In genomic region chr8:88417307-88418095, GRCm38 (mm10) we compare ENCODE assay signal across 10 mouse cellular contexts. TPM values are rescaled to one million over a fixed set of nuclear protein-coding genes. Genes with fewer than 3 reads are reported as not detected.
DNase-seq lines count a peak whose midpoint lies in the region; ATAC-seq lines count a peak whose summit lies in the region.
"Had no signal": no experiment of that assay in that cellular context is flagged by ENCODE, and none has a peak within 500 bp of the region (broad histone marks: within the 10 kb centered on the region; RNA-seq: fewer than 3 reads in every experiment).

No protein-coding gene starts in this region.

- ATAC-seq in neural tube, embryonic 11.5 days (ENCODE audit: insufficient read depth, low FRiP score, low TSS enrichment) = no peak
- ATAC-seq in frontal cortex, adult (ENCODE audit: low TSS enrichment) = peak; percentile 98
- ATAC-seq in liver, embryonic 11.5 days (replicated peaks; ENCODE audit: low FRiP score) = no peak
- ATAC-seq in inflammation-experienced regulatory T-cells, adult 6 months = no peak

- no peaks in the 10 kb centered on the region for H3K9me3 ChIP-seq in neural tube, embryonic 11.5 days (ENCODE audit: control insufficient read depth, low read length)
- H3K9me3 ChIP-seq in liver, embryonic 11.5 days (ENCODE audit: control insufficient read depth, low read length) = no peaks in the 10 kb centered on the region
- H3K9me3 ChIP-seq: stomach, embryonic 15.5 days had no signal

- no peaks in the 10 kb centered on the region for H3K27me3 ChIP-seq in neural tube, embryonic 11.5 days (ENCODE audit: control insufficient read depth, insufficient read depth, low read length)
- no peaks in the 10 kb centered on the region for H3K27me3 ChIP-seq in liver, embryonic 11.5 days (replicated peaks; ENCODE audit: control insufficient read depth, insufficient read depth, low read length)
- H3K27me3 ChIP-seq: stomach, embryonic 15.5 days had no signal

- H3K4me2 ChIP-seq in neural tube, embryonic 11.5 days (ENCODE audit: low read depth) = no peak overlapping the region
- no peak overlapping the region for H3K4me2 ChIP-seq in liver, embryonic 11.5 days
- H3K4me2 ChIP-seq: stomach, embryonic 15.5 days had no signal

- no peak overlapping the region for H3K9ac ChIP-seq in neural tube, embryonic 11.5 days (ENCODE audit: low read length)
- H3K9ac ChIP-seq in liver, embryonic 11.5 days (ENCODE audit: low read depth, low read length) = no peak overlapping the region
- H3K9ac ChIP-seq: stomach, embryonic 15.5 days had no signal

- H3K4me1 ChIP-seq in neural tube, embryonic 11.5 days (ENCODE audit: control insufficient read depth, insufficient read depth, low read length) = no peaks in the 10 kb centered on the region
- H3K4me1 ChIP-seq in liver, embryonic 11.5 days (replicated peaks; ENCODE audit: control insufficient read depth, insufficient read depth, low read length) = no peaks in the 10 kb centered on the region
- H3K4me1 ChIP-seq: stomach, embryonic 15.5 days had no signal

- H3K27ac ChIP-seq in neural tube, embryonic 11.5 days (ENCODE audit: low read depth, low read length) = no peak overlapping the region
- no peak overlapping the region for H3K27ac ChIP-seq in liver, embryonic 11.5 days (ENCODE audit: low read depth, low read length)
- H3K27ac ChIP-seq: stomach, embryonic 15.5 days had no signal

- DNase-seq in neural tube, embryonic 11.5 days (ENCODE audit: low spot score) = peak; percentile 18
- DNase-seq in neural tube, embryonic 10.5 days (ENCODE audit: extremely low spot score, low spot score) = no peak
- peak; percentile 15 to 79 for DNase-seq in left cerebral cortex, adult 8-10 months (ENCODE audit: low spot score in 2 of 2)
- DNase-seq in liver, embryonic 11.5 days (ENCODE audit: low spot score) = no peak
- no peak for DNase-seq in lung, adult 18-20 months
- DNase-seq in testis, postnatal 10 days (ENCODE audit: low spot score) = no peak
- DNase-seq: adrenal gland, postnatal 14 days had no signal

- no peak overlapping the region for H3K4me3 ChIP-seq in neural tube, embryonic 11.5 days (ENCODE audit: low read depth, low read length)
- no peak overlapping the region for H3K4me3 ChIP-seq in liver, embryonic 11.5 days (ENCODE audit: low read depth, low read length)
- H3K4me3 ChIP-seq: stomach, embryonic 15.5 days had no signal

- 43% methylated on average over 13 of the region's 13 CpGs for WGBS in neural tube, embryonic 11.5 days
- WGBS in liver, embryonic 11.5 days = 77% methylated on average over 13 of the region's 13 CpGs

- no peaks in the 10 kb centered on the region for H3K36me3 ChIP-seq in neural tube, embryonic 11.5 days (ENCODE audit: control insufficient read depth, insufficient read depth, low read length)
- H3K36me3 ChIP-seq in liver, embryonic 11.5 days (ENCODE audit: control insufficient read depth, insufficient read depth, low read length) = no peaks in the 10 kb centered on the region
- H3K36me3 ChIP-seq: stomach, embryonic 15.5 days had no signal

RNA-seq across cellular contexts. Expression of gene Brd7, which starts 55.5 kb away (rescaled TPM):
- polyA plus RNA-seq in neural tube, embryonic 11.5 days (2014; fragmentation: Nextera tagmentation; extraction: Ambion mirVana) = 88.3 and 99.6 TPM in 2 replicates
- total RNA-seq in left cerebral cortex, adult 8-10 months (2022) = 10 to 100 TPM; 44.9 to 48.2 (median 46.3) TPM
- 77.7 and 82.7 TPM in 2 replicates for polyA plus RNA-seq in liver, embryonic 11.5 days (2014; fragmentation: Nextera tagmentation; extraction: Ambion mirVana)
- polyA plus RNA-seq in inflammation-experienced regulatory T-cells, adult 6 months (2017; shearing (Covaris generic)) = 10 to 100 TPM; 63.8 to 67.0 (median 64.7) TPM

Comparison
In these comparisons a context has a peak if more than half of its experiments do, and no peak if none do; other contexts are left out.
1. DNase-seq: peak in neural tube, embryonic 11.5 days (single experiment) and left cerebral cortex, adult 8-10 months (2 of 2); none in neural tube, embryonic 10.5 days (single experiment), liver, embryonic 11.5 days (single experiment), lung, adult 18-20 months (0 of 2) and testis, postnatal 10 days (single experiment).